Mouse (Mus musculus): ENCODE data around the gene Camk2d. TPM values are rescaled to one million over a fixed set of nuclear protein-coding genes. Genes with fewer than 3 reads are reported as not detected.
A peak's percentile ranks its signal among the peaks of the same experiment; 100 is the strongest.

Camk2d gene
- 20.6 and 24.3 TPM in 2 replicates for polyA plus RNA-seq (2015; fragmentation: Nextera tagmentation; extraction: Ambion mirVana)

- peak within 1 kb of the TSS; percentile 98 for H3K27ac ChIP-seq
Observed at GRCm38 (mm10) chr3:126596086-126596485, at the start of gene Camk2d. TSS of gene Camk2d (plus strand) at chr3:126596302.

GRCm38 (mm10) chr3:126547941-126548340 lies 48.2 kb upstream of the Camk2d start:
- no peak for ATAC-seq (ENCODE audit: insufficient number of reproducible peaks, insufficient read depth, low FRiP score, low TSS enrichment, low read depth)
- H3K27ac ChIP-seq = no peak overlapping the region
- no peaks in the 10 kb centered on the region for H3K9me3 ChIP-seq
- no peaks in the 10 kb centered on the region for H3K27me3 ChIP-seq
- H3K4me1 ChIP-seq = no peaks in the 10 kb centered on the region
- no peak overlapping the region for H3K9ac ChIP-seq
- H3K4me3 ChIP-seq = no peak overlapping the region
- no peaks in the 10 kb centered on the region for H3K36me3 ChIP-seq
- H3K4me2 ChIP-seq = no peak overlapping the region

More at GRCm38 (mm10) chr3:126596086-126596485, at the start of gene Camk2d:
- H3K4me2 ChIP-seq = peak within 1 kb of the TSS; percentile 89
- ATAC-seq (ENCODE audit: insufficient number of reproducible peaks, insufficient read depth, low FRiP score, low TSS enrichment, low read depth) = peak; percentile 91
- peaks cover 2% of the 10 kb centered on the region; the same call in 1 of the 2 replicates for H3K4me1 ChIP-seq
- no peaks in the 10 kb centered on the region for H3K9me3 ChIP-seq
- H3K36me3 ChIP-seq = no peaks in the 10 kb centered on the region
- H3K9ac ChIP-seq = peak within 1 kb of the TSS; percentile 89
- no peaks in the 10 kb centered on the region for H3K27me3 ChIP-seq
- H3K4me3 ChIP-seq = peak within 1 kb of the TSS; percentile 88
- under 1% methylated on average over 16 of the region's 16 CpGs for WGBS

- no peak overlapping the region for H3K4me3 ChIP-seq
- H3K4me1 ChIP-seq = no peaks in the 10 kb centered on the region
- no peak overlapping the region for H3K4me2 ChIP-seq
- H3K27ac ChIP-seq = no peak overlapping the region
- H3K9me3 ChIP-seq = no peaks in the 10 kb centered on the region
- H3K9ac ChIP-seq = no peak overlapping the region
- no peak for ATAC-seq (ENCODE audit: insufficient number of reproducible peaks, insufficient read depth, low FRiP score, low TSS enrichment, low read depth)
- no peaks in the 10 kb centered on the region for H3K27me3 ChIP-seq
- WGBS = 54% methylated on average over 2 of the region's 2 CpGs
- no peaks in the 10 kb centered on the region for H3K36me3 ChIP-seq
Observed at GRCm38 (mm10) chr3:126563646-126564045, 32.5 kb upstream of the Camk2d start.

GRCm38 (mm10) chr3:126570628-126571027 lies 25.5 kb upstream of the Camk2d start:
- 72% methylated on average over 1 of the region's 1 CpGs for WGBS
- H3K27ac ChIP-seq = no peak overlapping the region
- no peaks in the 10 kb centered on the region for H3K4me1 ChIP-seq
- no peaks in the 10 kb centered on the region for H3K27me3 ChIP-seq
- ATAC-seq (ENCODE audit: insufficient number of reproducible peaks, insufficient read depth, low FRiP score, low TSS enrichment, low read depth) = no peak
- H3K36me3 ChIP-seq = no peaks in the 10 kb centered on the region
- no peaks in the 10 kb centered on the region for H3K9me3 ChIP-seq
- no peak overlapping the region for H3K4me3 ChIP-seq
- no peak overlapping the region for H3K9ac ChIP-seq
- no peak overlapping the region for H3K4me2 ChIP-seq

GRCm38 (mm10) chr3:126572915-126573314 lies 23.2 kb upstream of the Camk2d start:
- Histone ChIP-seq H3K4me3 (no peak overlapping the region), H3K36me3 (no peaks in the 10 kb centered on the region), H3K27me3 (no peaks in the 10 kb centered on the region), H3K27ac (no peak overlapping the region), H3K9me3 (no peaks in the 10 kb centered on the region), H3K4me1 (no peaks in the 10 kb centered on the region), H3K9ac (no peak overlapping the region), H3K4me2 (no peak overlapping the region)
- no peak for ATAC-seq (ENCODE audit: insufficient number of reproducible peaks, insufficient read depth, low FRiP score, low TSS enrichment, low read depth)
- 47% methylated on average over 5 of the region's 5 CpGs for WGBS

GRCm38 (mm10) chr3:126575927-126576326 lies 20.2 kb upstream of the Camk2d start:
- WGBS = 47% methylated on average over 2 of the region's 2 CpGs
- no peaks in the 10 kb centered on the region for H3K27me3 ChIP-seq

GRCm38 (mm10) chr3:126586134-126586533 lies 10.0 kb upstream of the Camk2d start:
- Histone ChIP-seq H3K27ac (no peak overlapping the region), H3K4me3 (no peak overlapping the region), H3K27me3 (no peaks in the 10 kb centered on the region), H3K36me3 (no peaks in the 10 kb centered on the region), H3K9me3 (no peaks in the 10 kb centered on the region), H3K4me1 (no peaks in the 10 kb centered on the region), H3K4me2 (no peak overlapping the region), H3K9ac (no peak overlapping the region)
- ATAC-seq (ENCODE audit: insufficient number of reproducible peaks, insufficient read depth, low FRiP score, low TSS enrichment, low read depth) = no peak
- 82% methylated on average over 3 of the region's 3 CpGs for WGBS

More at GRCm38 (mm10) chr3:126575927-126576326, 20.2 kb upstream of the Camk2d start:
- no peak overlapping the region for H3K9ac ChIP-seq
- no peaks in the 10 kb centered on the region for H3K36me3 ChIP-seq
- H3K4me1 ChIP-seq = no peaks in the 10 kb centered on the region
- H3K9me3 ChIP-seq = no peaks in the 10 kb centered on the region
- no peak overlapping the region for H3K4me2 ChIP-seq
- H3K4me3 ChIP-seq = no peak overlapping the region
- no peak for ATAC-seq (ENCODE audit: insufficient number of reproducible peaks, insufficient read depth, low FRiP score, low TSS enrichment, low read depth)
- no peak overlapping the region for H3K27ac ChIP-seq

- H3K27ac ChIP-seq = no peak overlapping the region
- 68% methylated on average over 3 of the region's 3 CpGs for WGBS
- no peak overlapping the region for H3K4me3 ChIP-seq
- H3K9ac ChIP-seq = no peak overlapping the region
- ATAC-seq (ENCODE audit: insufficient number of reproducible peaks, insufficient read depth, low FRiP score, low TSS enrichment, low read depth) = no peak
- no peaks in the 10 kb centered on the region for H3K9me3 ChIP-seq
- no peak overlapping the region for H3K4me2 ChIP-seq
- H3K27me3 ChIP-seq = no peaks in the 10 kb centered on the region
- H3K36me3 ChIP-seq = no peaks in the 10 kb centered on the region
- H3K4me1 ChIP-seq = no peaks in the 10 kb centered on the region
Observed at GRCm38 (mm10) chr3:126587477-126587876, 8.6 kb upstream of the Camk2d start.

GRCm38 (mm10) chr3:126589556-126589955 lies 6.5 kb upstream of the Camk2d start:
- H3K4me3 ChIP-seq = no peak overlapping the region
- H3K4me1 ChIP-seq = no peaks in the 10 kb centered on the region
- H3K36me3 ChIP-seq = no peaks in the 10 kb centered on the region
- H3K27ac ChIP-seq = no peak overlapping the region
- no peaks in the 10 kb centered on the region for H3K9me3 ChIP-seq
- 84% methylated on average over 7 of the region's 7 CpGs for WGBS
- H3K9ac ChIP-seq = no peak overlapping the region
- no peak for ATAC-seq (ENCODE audit: insufficient number of reproducible peaks, insufficient read depth, low FRiP score, low TSS enrichment, low read depth)
- no peak overlapping the region for H3K4me2 ChIP-seq
- no peaks in the 10 kb centered on the region for H3K27me3 ChIP-seq

GRCm38 (mm10) chr3:126595456-126595855 lies 646 bp upstream of the Camk2d start:
- H3K27me3 ChIP-seq = no peaks in the 10 kb centered on the region
- H3K36me3 ChIP-seq = no peaks in the 10 kb centered on the region
- H3K4me3 ChIP-seq = peak overlapping the region; percentile 88; the same call in 1 of the 2 replicates
- ATAC-seq (ENCODE audit: insufficient number of reproducible peaks, insufficient read depth, low FRiP score, low TSS enrichment, low read depth) = no peak
- peaks cover 2% of the 10 kb centered on the region; the same call in 1 of the 2 replicates for H3K4me1 ChIP-seq
- no peaks in the 10 kb centered on the region for H3K9me3 ChIP-seq
- 58% methylated on average over 4 of the region's 4 CpGs for WGBS
- peak overlapping the region; percentile 98; the same call in 1 of the 2 replicates for H3K27ac ChIP-seq
- H3K4me2 ChIP-seq = peak overlapping the region; percentile 89
- peak overlapping the region; percentile 57 for H3K9ac ChIP-seq

GRCm38 (mm10) chr3:126596491-126597160 lies 524 bp downstream of the Camk2d start:
- peak; percentile 91 for ATAC-seq (ENCODE audit: insufficient number of reproducible peaks, insufficient read depth, low FRiP score, low TSS enrichment, low read depth)
- Histone ChIP-seq H3K4me1 (peaks cover 2% of the 10 kb centered on the region; the same call in 1 of the 2 replicates), H3K9ac (peak overlapping the region; percentile 89), H3K4me3 (peak overlapping the region; percentile 88), H3K9me3 (peaks cover 2% of the 10 kb centered on the region; the same call in 1 of the 2 replicates), H3K27me3 (no peaks in the 10 kb centered on the region), H3K27ac (peak overlapping the region; percentile 98), H3K4me2 (peak overlapping the region; percentile 89), H3K36me3 (peaks cover 1% of the 10 kb centered on the region; the same call in 1 of the 2 replicates)
- under 1% methylated on average over 55 of the region's 69 CpGs for WGBS

GRCm38 (mm10) chr3:126597161-126597595 lies 1.1 kb downstream of the Camk2d start:
- peak overlapping the region; percentile 89 for H3K9ac ChIP-seq
- H3K9me3 ChIP-seq = peaks cover 4% of the 10 kb centered on the region; the same call in 1 of the 2 replicates
- H3K27ac ChIP-seq = peak overlapping the region; percentile 98
- ATAC-seq (ENCODE audit: insufficient number of reproducible peaks, insufficient read depth, low FRiP score, low TSS enrichment, low read depth) = peak; percentile 60
- H3K4me3 ChIP-seq = peak overlapping the region; percentile 88
- under 1% methylated on average over 40 of the region's 51 CpGs for WGBS
- H3K4me2 ChIP-seq = peak overlapping the region; percentile 89
- H3K27me3 ChIP-seq = no peaks in the 10 kb centered on the region
- peaks cover 2% of the 10 kb centered on the region; the same call in 1 of the 2 replicates for H3K4me1 ChIP-seq
- peaks cover 3% of the 10 kb centered on the region; the same call in 1 of the 2 replicates for H3K36me3 ChIP-seq

Measured in embryonic facial prominence, embryonic 13.5 days (tissue).